Mouse (Mus musculus) thymus, postnatal 14 days (tissue): ENCODE results near the gene B4galt4.
A peak's percentile ranks its signal among the peaks of the same experiment; 100 is the strongest.
"Not testable (repeated sequence)": the region's sequence is repeated elsewhere in the genome, so short reads cannot be mapped to it uniquely, and the experiment has no call there.

Experiments
- DNase-seq: peaks from one replicate; pipeline ENCODE4 v3.0.0; 2021

B4galt4 gene

GRCm38 (mm10) chr16:38742113-38742658, at the start of gene B4galt4:
B4galt4 (plus strand) TSS chr16:38742264.
- DNase-seq: peak; percentile 73

- DNase-seq: no peak
Measured at GRCm38 (mm10) chr16:38694906-38695540, 47.0 kb upstream of the B4galt4 start.

GRCm38 (mm10) chr16:38695557-38695956, 46.5 kb upstream of the B4galt4 start:
- DNase-seq: no peak

- DNase-seq: no peak
Measured at GRCm38 (mm10) chr16:38697611-38698010, 44.5 kb upstream of the B4galt4 start.

DNA sequence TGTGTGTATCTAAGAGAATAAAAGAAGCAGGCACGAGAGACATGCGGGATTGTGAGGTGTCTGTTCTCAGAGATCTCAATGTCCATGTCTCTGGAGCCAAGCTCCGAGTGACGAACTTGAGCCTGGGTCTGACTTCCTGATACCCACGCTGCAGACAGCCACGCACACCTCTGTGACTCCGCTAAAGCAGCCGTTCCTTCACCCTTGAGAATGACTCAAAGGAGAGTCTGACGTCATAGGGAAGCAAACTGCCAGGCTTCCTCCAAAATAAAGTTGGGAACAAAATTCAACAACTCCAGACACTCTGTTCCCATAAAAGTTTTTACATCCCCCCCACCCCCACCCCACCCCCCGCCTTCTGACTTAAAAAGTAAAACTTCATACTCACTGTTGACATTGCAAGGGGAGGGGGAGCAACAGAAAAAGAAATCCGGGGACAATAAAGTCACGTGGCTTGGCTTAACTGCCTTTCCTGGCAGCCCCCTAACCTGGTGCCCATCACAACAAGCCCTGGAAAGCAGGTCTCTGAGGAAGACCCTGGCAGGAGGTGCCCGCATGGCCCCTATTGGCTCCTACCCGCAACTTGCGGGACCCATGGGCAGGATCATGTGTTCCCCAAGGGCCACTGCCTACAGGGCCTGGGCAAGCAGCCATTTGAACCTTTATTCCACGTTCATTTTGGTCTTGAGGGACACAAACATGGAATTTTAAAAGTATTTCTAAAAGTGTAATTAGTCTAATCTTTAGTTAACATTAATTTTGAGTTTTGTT, 41.5 kb upstream of the B4galt4 start:
- DNase-seq: no peak

GRCm38 (mm10) chr16:38701492-38702185, 40.4 kb upstream of the B4galt4 start:
- DNase-seq: no peak

GRCm38 (mm10) chr16:38702316-38702715, 39.7 kb upstream of the B4galt4 start:
- DNase-seq: no peak

DNA sequence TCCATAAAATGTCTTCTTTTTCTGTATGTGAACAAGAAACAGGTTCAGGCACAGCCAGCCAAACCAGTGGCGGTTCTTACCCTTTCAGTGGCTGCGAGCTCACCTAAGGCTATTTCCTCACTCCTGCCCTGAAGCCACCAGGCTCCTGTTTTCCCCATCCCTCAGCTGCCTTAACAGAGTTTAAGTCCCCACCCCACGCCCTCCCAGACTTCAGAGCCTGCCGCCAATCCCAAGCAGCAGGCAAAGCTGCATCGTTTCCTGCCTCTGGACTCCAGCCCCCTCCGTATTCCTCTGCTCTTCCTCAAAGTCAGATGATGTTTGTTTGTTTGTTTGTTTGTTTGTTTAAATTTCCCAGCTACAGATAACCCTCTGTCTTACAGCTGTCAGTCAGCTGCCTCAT, 38.6 kb upstream of the B4galt4 start:
- DNase-seq: no peak

- DNase-seq: no peak
Measured at GRCm38 (mm10) chr16:38705531-38706281, 36.4 kb upstream of the B4galt4 start.

- no peak for DNase-seq
Measured at GRCm38 (mm10) chr16:38706782-38707181, 35.3 kb upstream of the B4galt4 start.

- no peak for DNase-seq
Measured at GRCm38 (mm10) chr16:38708962-38709520, 33.0 kb upstream of the B4galt4 start.

DNA sequence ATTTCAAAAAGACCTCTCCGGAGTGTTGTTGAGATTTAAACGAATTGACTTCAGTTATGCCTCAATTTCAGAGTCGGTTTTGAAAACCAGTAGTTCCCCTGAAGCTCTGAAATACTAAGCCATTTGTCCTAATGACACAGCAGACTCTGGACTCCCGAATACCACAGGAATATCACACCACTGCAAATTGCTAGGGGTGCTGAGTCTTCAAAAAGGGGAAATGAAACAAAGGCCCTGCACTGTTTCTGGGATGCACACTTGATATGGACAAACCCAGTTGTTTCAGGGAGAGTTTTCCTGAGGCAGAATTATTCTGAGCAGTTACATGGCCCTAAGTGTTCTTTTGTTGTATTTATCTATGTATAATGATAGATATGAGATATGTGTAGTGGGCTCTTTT, 30.8 kb upstream of the B4galt4 start:
- DNase-seq: no peak

GRCm38 (mm10) chr16:38712105-38712504, 30.0 kb upstream of the B4galt4 start:
- peak; percentile 25 for DNase-seq

- peak; percentile 85 for DNase-seq
Measured at GRCm38 (mm10) chr16:38712581-38713403, 29.3 kb upstream of the B4galt4 start, which contains the start of gene Arhgap31. Arhgap31 (minus strand) TSS chr16:38713274.

GRCm38 (mm10) chr16:38713404-38714258, 28.4 kb upstream of the B4galt4 start:
- no peak for DNase-seq

- not testable (repeated sequence) for DNase-seq
Measured at GRCm38 (mm10) chr16:38714259-38714526, 27.9 kb upstream of the B4galt4 start.

DNA sequence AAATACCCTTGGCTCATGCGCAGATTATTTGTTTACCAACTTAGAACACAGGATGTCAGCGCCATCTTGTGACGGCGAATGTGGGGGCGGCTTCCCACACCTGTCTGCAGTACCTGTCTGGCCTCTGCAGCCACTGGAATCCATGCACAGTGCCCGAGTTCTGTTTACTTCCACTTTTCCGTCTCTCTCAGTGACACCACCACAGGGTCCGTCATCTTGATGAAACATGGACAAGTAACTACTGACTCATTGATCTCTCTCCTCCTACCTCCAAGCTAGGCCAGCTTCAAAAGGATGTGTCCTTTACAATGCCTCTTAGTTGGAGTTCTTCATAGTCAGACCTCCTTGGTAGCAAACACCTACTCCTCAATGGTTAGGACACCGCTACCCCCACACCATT, 20.7 kb upstream of the B4galt4 start:
- DNase-seq: no peak

GRCm38 (mm10) chr16:38724256-38724655, 17.8 kb upstream of the B4galt4 start:
- DNase-seq: no peak

DNA sequence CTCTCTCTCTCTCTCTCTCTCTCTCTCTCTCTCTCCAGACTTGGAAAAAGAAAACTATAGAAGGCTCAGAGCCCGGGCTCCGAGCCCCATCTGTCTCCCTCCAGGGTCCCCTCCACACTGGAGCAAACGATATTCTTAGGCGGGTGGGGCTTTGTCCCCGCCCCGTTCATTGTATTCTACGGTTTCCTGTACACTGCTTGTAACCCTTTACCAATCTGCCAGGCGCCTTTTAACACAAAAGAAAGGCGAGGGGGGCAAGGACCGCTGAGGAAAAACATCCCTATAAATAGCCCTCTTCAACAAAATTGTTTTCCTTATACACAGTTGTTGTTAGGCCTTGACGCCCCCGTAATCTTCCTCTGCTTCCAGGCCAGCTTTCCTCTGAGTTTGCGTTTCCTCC, 17.1 kb upstream of the B4galt4 start:
- DNase-seq: no peak

DNA sequence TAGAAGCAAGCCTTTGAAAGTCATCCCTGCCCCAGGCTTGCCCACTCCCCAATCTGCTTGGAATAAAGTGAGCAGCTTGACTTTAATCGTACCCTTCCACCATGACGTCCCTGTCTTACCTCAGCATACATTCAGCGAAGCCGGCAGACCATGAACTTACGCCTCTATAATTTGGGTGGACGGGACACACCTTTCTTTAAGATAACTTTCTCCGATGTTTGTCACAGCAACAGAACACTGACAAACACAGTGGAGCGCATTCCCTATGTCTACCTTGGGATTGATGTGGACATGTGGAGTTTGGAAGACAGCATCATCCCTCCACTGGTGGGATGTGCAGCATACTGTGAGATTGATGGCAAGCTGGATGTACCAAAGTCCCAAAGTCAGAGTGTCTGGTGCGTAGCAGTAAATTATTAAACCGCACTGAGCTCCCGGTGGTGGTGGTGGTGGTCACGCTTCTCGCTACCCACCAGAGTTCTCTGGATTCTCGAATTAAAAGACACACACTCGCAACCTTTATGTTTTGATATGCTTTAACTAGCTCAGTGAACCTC, 13.4 kb upstream of the B4galt4 start:
- DNase-seq: no peak
